Mouse (Mus musculus): ENCODE data around the gene Dpp6.

GRCm38 (mm10) chr5:27707283-27707682, 890.3 kb downstream of the Dpp6 start:
- TF ChIP-seq TAL1 (IDR thresholded peaks at IDR 0.05; ENCODE audit: low read length), result no peak
- TF ChIP-seq POLR2A (IDR thresholded peaks at IDR 0.05; ENCODE audit: control insufficient read depth in 1 of 2, insufficient read depth in 1 of 2, low read depth in 1 of 2, low read length in 2 of 2, poor library complexity in 1 of 2), result no peak
- no peak for TF ChIP-seq ZKSCAN1 (IDR thresholded peaks at IDR 0.05; ENCODE audit: low read depth, low read length)

All from MEL (cell line).